Mouse (Mus musculus): ENCODE results near the gene Tor1a.

DNA sequence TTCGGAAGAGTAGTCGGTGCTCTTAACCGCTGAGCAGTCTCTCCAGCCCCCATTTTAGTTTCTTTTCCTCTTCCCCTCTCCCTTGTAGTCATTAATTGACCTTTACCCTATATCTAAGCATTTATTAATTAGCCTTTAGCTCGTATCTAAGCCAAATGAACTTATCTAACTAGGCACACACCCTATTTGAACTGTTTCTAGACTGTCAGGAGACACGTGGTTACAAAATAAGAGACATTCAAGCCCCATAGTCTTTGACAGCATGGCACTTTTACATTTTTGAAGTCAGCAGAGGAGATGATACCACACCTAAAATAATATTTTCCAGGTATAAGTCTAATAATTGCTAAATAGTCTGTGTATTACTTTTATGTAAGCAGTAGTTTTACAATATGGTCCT, 26.1 kb downstream of the Tor1a start:
- TF ChIP-seq MAX (IDR thresholded peaks at IDR 0.05; ENCODE audit: low read depth) (no peak), POLR2A (IDR thresholded peaks at IDR 0.05; ENCODE audit: insufficient read length, low read depth) (no peak), POLR2AphosphoS2 (IDR thresholded peaks at IDR 0.05; ENCODE audit: insufficient read length, low read depth) (no peak), REST (IDR thresholded peaks at IDR 0.05; ENCODE audit: insufficient read depth, insufficient read length) (no peak), USF1 (IDR thresholded peaks at IDR 0.05; ENCODE audit: low read depth) (no peak), SRF (IDR thresholded peaks at IDR 0.05; ENCODE audit: control insufficient read depth, insufficient read length, low read depth) (no peak), E2F4 (IDR thresholded peaks at IDR 0.05; ENCODE audit: insufficient read depth) (no peak)
